Mouse (Mus musculus) embryonic fibroblast, embryonic 13.5 days (primary cell): Measurements from ENCODE around the gene Mrgprg.

Source experiments
- CTCF ChIP-seq: IDR thresholded peaks from 2 replicates; pipeline ENCODE4 v1.5.1; 2011; ENCODE audit warnings: mild to moderate bottlenecking, control low read depth, low read length, moderate library complexity, borderline replicate concordance; ENCODE audit not compliant: insufficient read depth
- POLR2A ChIP-seq: IDR thresholded peaks from 2 replicates; pipeline ENCODE4 v1.6.1; 2011; ENCODE audit warnings: low read depth, mild to moderate bottlenecking, control low read depth, low read length, moderate library complexity

- TF ChIP-seq CTCF (no peak), POLR2A (no peak)
Observed at GRCm38 (mm10) chr7:143755357-143756124, 11.3 kb downstream of the Mrgprg start.
